Mouse (Mus musculus) forebrain, embryonic 13.5 days (tissue): ENCODE results near the gene Gstz1. TPM values are rescaled to one million over a fixed set of nuclear protein-coding genes. Genes with fewer than 3 reads are reported as not detected.

Experiments
- ATAC-seq: fragments of 200-750 bp; cut with Nextera tagmentation; 2 replicates; pipeline ENCODE4 v1.8.0; 2017
- H3K27ac ChIP-seq: fragments of 300-500 bp; sonication (generic); 2 replicates; pipeline ENCODE4 v1.5.1; 2015; ENCODE audit warnings: inconsistent platforms, mild to moderate bottlenecking, moderate library complexity
- H3K27me3 ChIP-seq: fragments of 300-500 bp; sonication (generic); 2 replicates; pipeline ENCODE4 v1.6.1; 2015; ENCODE audit warnings: mild to moderate bottlenecking, inconsistent platforms
- H3K36me3 ChIP-seq: fragments of 300-500 bp; sonication (generic); 2 replicates; pipeline ENCODE4 v1.6.1; 2015; ENCODE audit warnings: mild to moderate bottlenecking, inconsistent platforms; ENCODE audit not compliant: poor library complexity, severe bottlenecking
- H3K4me1 ChIP-seq: fragments of 300-500 bp; sonication (generic); 2 replicates; pipeline ENCODE4 v1.6.1; 2015; ENCODE audit warnings: inconsistent platforms
- H3K4me2 ChIP-seq: fragments of 300-500 bp; sonication (generic); 2 replicates; pipeline ENCODE4 v1.6.1; 2015; ENCODE audit warnings: inconsistent platforms, mild to moderate bottlenecking, moderate library complexity
- H3K4me3 ChIP-seq: fragments of 300-500 bp; sonication (generic); 2 replicates; pipeline ENCODE4 v1.5.1; 2015; ENCODE audit warnings: mild to moderate bottlenecking, inconsistent platforms
- H3K9ac ChIP-seq: fragments of 300-500 bp; sonication (generic); 2 replicates; pipeline ENCODE4 v1.6.1; 2015; ENCODE audit warnings: mild to moderate bottlenecking, inconsistent platforms
- H3K9me3 ChIP-seq: fragments of 300-500 bp; sonication (generic); replicated peaks from 2 replicates; pipeline ENCODE4 v1.6.1; 2016; ENCODE audit warnings: inconsistent platforms
- WGBS: fragments of 180-500 bp; shearing (Covaris S2); methylation state at CpG from one replicate; pipeline ENCODE4 v1.1.7; 2015; 5-methylcytosine and 5-hydroxymethylcytosine counted together
- polyA plus RNA-seq: library from polyadenylated mRNA; unstranded; fragments of >200 nt; fragmentation: Nextera tagmentation; extraction: Ambion mirVana; gene quantifications from 2 replicates; pipeline ENCODE4 v1.2.1, GENCODE M21; 2015

The Gstz1 gene
- polyA plus RNA-seq, result 27.2 and 29.5 TPM in 2 replicates

GRCm38 (mm10) chr12:87146966-87147365 lies at the start of gene Gstz1:
Gstz1 (plus strand) TSS chr12:87147165.
- peak; percentile 90 for ATAC-seq
- peak within 1 kb of the TSS; percentile 92 for H3K27ac ChIP-seq
- peaks cover 17% of the 10 kb centered on the region for H3K4me1 ChIP-seq
- peak within 1 kb of the TSS; percentile 66 for H3K4me2 ChIP-seq
- H3K4me3 ChIP-seq, result peak within 1 kb of the TSS; percentile 78
- H3K36me3 ChIP-seq, result peaks cover 9% of the 10 kb centered on the region
- H3K27me3 ChIP-seq, result no peaks in the 10 kb centered on the region
- H3K9me3 ChIP-seq, result peaks cover 7% of the 10 kb centered on the region; the same call in 1 of the 2 replicates
- peak within 1 kb of the TSS; percentile 80 for H3K9ac ChIP-seq
- under 1% methylated on average over 27 of the region's 27 CpGs for WGBS

GRCm38 (mm10) chr12:87100331-87100730 lies 46.6 kb upstream of the Gstz1 start:
- H3K9me3 ChIP-seq, result no peaks in the 10 kb centered on the region
- peaks cover 32% of the 10 kb centered on the region for H3K27me3 ChIP-seq
- H3K9ac ChIP-seq, result no peak overlapping the region
- 84% methylated on average over 4 of the region's 4 CpGs for WGBS
- H3K4me3 ChIP-seq, result no peak overlapping the region
- H3K4me2 ChIP-seq, result no peak overlapping the region
- ATAC-seq, result no peak
- no peak overlapping the region for H3K27ac ChIP-seq
- H3K36me3 ChIP-seq, result no peaks in the 10 kb centered on the region
- H3K4me1 ChIP-seq, result peaks cover 9% of the 10 kb centered on the region

- Histone ChIP-seq H3K9ac (peak within 1 kb of the TSS; percentile 45), H3K9me3 (no peaks in the 10 kb centered on the region), H3K4me3 (peak within 1 kb of the TSS; percentile 32), H3K4me2 (peak within 1 kb of the TSS; percentile 63), H3K27me3 (peaks cover 32% of the 10 kb centered on the region), H3K27ac (no peak within 1 kb of the TSS), H3K36me3 (no peaks in the 10 kb centered on the region), H3K4me1 (peaks cover 9% of the 10 kb centered on the region)
- WGBS, result 3% methylated on average over 31 of the region's 32 CpGs
- no peak for ATAC-seq
These were observed 44.8 kb upstream of the Gstz1 start, which contains the start of gene Ngb for GRCm38 (mm10) chr12:87102165-87102631. Ngb (minus strand) TSS chr12:87102539.

GRCm38 (mm10) chr12:87103471-87103870 lies 43.5 kb upstream of the Gstz1 start:
- ATAC-seq, result no peak
- 94% methylated on average over 4 of the region's 4 CpGs for WGBS
- Histone ChIP-seq H3K4me3 (no peak overlapping the region), H3K4me1 (peaks cover 9% of the 10 kb centered on the region), H3K9me3 (no peaks in the 10 kb centered on the region), H3K27me3 (peaks cover 32% of the 10 kb centered on the region), H3K27ac (no peak overlapping the region), H3K36me3 (peaks cover 4% of the 10 kb centered on the region; the same call in 1 of the 2 replicates), H3K9ac (no peak overlapping the region), H3K4me2 (no peak overlapping the region)

GRCm38 (mm10) chr12:87104796-87105195 lies 42.2 kb upstream of the Gstz1 start:
- WGBS, result 96% methylated on average over 4 of the region's 4 CpGs
- H3K4me3 ChIP-seq, result no peak overlapping the region

GRCm38 (mm10) chr12:87107357-87107977 lies 39.5 kb upstream of the Gstz1 start:
- Histone ChIP-seq H3K36me3 (peaks cover 26% of the 10 kb centered on the region), H3K9ac (no peak overlapping the region), H3K27me3 (peaks cover 7% of the 10 kb centered on the region), H3K4me2 (no peak overlapping the region), H3K4me3 (no peak overlapping the region), H3K4me1 (peaks cover under 1% of the 10 kb centered on the region; the same call in 1 of the 2 replicates), H3K27ac (no peak overlapping the region), H3K9me3 (no peaks in the 10 kb centered on the region)
- peak; percentile 30; the same call in 1 of the 2 replicates for ATAC-seq
- WGBS, result 22% methylated on average over 3 of the region's 3 CpGs

More at GRCm38 (mm10) chr12:87104796-87105195, 42.2 kb upstream of the Gstz1 start:
- no peak for ATAC-seq
- no peak overlapping the region for H3K27ac ChIP-seq
- no peak overlapping the region for H3K4me2 ChIP-seq
- H3K27me3 ChIP-seq, result peaks cover 32% of the 10 kb centered on the region
- H3K9ac ChIP-seq, result no peak overlapping the region
- peaks cover 9% of the 10 kb centered on the region for H3K4me1 ChIP-seq
- H3K9me3 ChIP-seq, result no peaks in the 10 kb centered on the region
- H3K36me3 ChIP-seq, result peaks cover 14% of the 10 kb centered on the region

- H3K36me3 ChIP-seq, result peaks cover 56% of the 10 kb centered on the region
- 95% methylated on average over 4 of the region's 4 CpGs for WGBS
- H3K4me3 ChIP-seq, result no peak overlapping the region
- H3K4me2 ChIP-seq, result no peak overlapping the region
- no peaks in the 10 kb centered on the region for H3K27me3 ChIP-seq
- H3K27ac ChIP-seq, result no peak overlapping the region
- H3K9ac ChIP-seq, result no peak overlapping the region
- H3K4me1 ChIP-seq, result no peaks in the 10 kb centered on the region
- H3K9me3 ChIP-seq, result no peaks in the 10 kb centered on the region
- no peak for ATAC-seq
These were observed 24.9 kb upstream of the Gstz1 start for GRCm38 (mm10) chr12:87121918-87122589.

- no peak overlapping the region for H3K4me2 ChIP-seq
- H3K4me3 ChIP-seq, result no peak overlapping the region
- 62% methylated on average over 4 of the region's 4 CpGs for WGBS
- no peaks in the 10 kb centered on the region for H3K27me3 ChIP-seq
- peaks cover 56% of the 10 kb centered on the region for H3K36me3 ChIP-seq
- no peak for ATAC-seq
- H3K9me3 ChIP-seq, result no peaks in the 10 kb centered on the region
- H3K9ac ChIP-seq, result no peak overlapping the region
- no peak overlapping the region for H3K27ac ChIP-seq
- peaks cover 11% of the 10 kb centered on the region for H3K4me1 ChIP-seq
These were observed 19.7 kb upstream of the Gstz1 start for GRCm38 (mm10) chr12:87127256-87127655.

GRCm38 (mm10) chr12:87130224-87130623 lies 16.7 kb upstream of the Gstz1 start:
- H3K27me3 ChIP-seq, result no peaks in the 10 kb centered on the region
- H3K9me3 ChIP-seq, result no peaks in the 10 kb centered on the region
- peaks cover 12% of the 10 kb centered on the region for H3K4me1 ChIP-seq
- no peak overlapping the region for H3K9ac ChIP-seq
- peaks cover 53% of the 10 kb centered on the region for H3K36me3 ChIP-seq
- no peak for ATAC-seq
- H3K27ac ChIP-seq, result no peak overlapping the region
- WGBS, result 94% methylated on average over 4 of the region's 4 CpGs
- no peak overlapping the region for H3K4me3 ChIP-seq
- H3K4me2 ChIP-seq, result no peak overlapping the region

GRCm38 (mm10) chr12:87131181-87131580 lies 15.8 kb upstream of the Gstz1 start:
- 41% methylated on average over 2 of the region's 2 CpGs for WGBS
- Histone ChIP-seq H3K27ac (peak overlapping the region; percentile 57; the same call in 1 of the 2 replicates), H3K4me2 (no peak overlapping the region), H3K27me3 (no peaks in the 10 kb centered on the region), H3K36me3 (peaks cover 55% of the 10 kb centered on the region), H3K9me3 (no peaks in the 10 kb centered on the region), H3K9ac (peak overlapping the region; percentile 34; the same call in 1 of the 2 replicates), H3K4me3 (no peak overlapping the region), H3K4me1 (peaks cover 12% of the 10 kb centered on the region)
- peak; percentile 43; the same call in 1 of the 2 replicates for ATAC-seq

- peak overlapping the region; percentile 57; the same call in 1 of the 2 replicates for H3K27ac ChIP-seq
- peak overlapping the region; percentile 34; the same call in 1 of the 2 replicates for H3K9ac ChIP-seq
- H3K9me3 ChIP-seq, result no peaks in the 10 kb centered on the region
- H3K4me2 ChIP-seq, result no peak overlapping the region
- 59% methylated on average over 3 of the region's 3 CpGs for WGBS
- no peak for ATAC-seq
- peaks cover 55% of the 10 kb centered on the region for H3K36me3 ChIP-seq
- peaks cover 12% of the 10 kb centered on the region for H3K4me1 ChIP-seq
- no peaks in the 10 kb centered on the region for H3K27me3 ChIP-seq
- no peak overlapping the region for H3K4me3 ChIP-seq
These were observed 15.3 kb upstream of the Gstz1 start for GRCm38 (mm10) chr12:87131619-87132018.

- peaks cover 52% of the 10 kb centered on the region for H3K36me3 ChIP-seq
- no peaks in the 10 kb centered on the region for H3K27me3 ChIP-seq
- H3K4me1 ChIP-seq, result peaks cover 12% of the 10 kb centered on the region
- no peak overlapping the region for H3K27ac ChIP-seq
- no peaks in the 10 kb centered on the region for H3K9me3 ChIP-seq
- H3K4me2 ChIP-seq, result no peak overlapping the region
- WGBS, result 89% methylated on average over 6 of the region's 6 CpGs
- no peak overlapping the region for H3K9ac ChIP-seq
- H3K4me3 ChIP-seq, result no peak overlapping the region
- no peak for ATAC-seq
These were observed 14.8 kb upstream of the Gstz1 start for GRCm38 (mm10) chr12:87132210-87132609.
